In the genomic region with DNA sequence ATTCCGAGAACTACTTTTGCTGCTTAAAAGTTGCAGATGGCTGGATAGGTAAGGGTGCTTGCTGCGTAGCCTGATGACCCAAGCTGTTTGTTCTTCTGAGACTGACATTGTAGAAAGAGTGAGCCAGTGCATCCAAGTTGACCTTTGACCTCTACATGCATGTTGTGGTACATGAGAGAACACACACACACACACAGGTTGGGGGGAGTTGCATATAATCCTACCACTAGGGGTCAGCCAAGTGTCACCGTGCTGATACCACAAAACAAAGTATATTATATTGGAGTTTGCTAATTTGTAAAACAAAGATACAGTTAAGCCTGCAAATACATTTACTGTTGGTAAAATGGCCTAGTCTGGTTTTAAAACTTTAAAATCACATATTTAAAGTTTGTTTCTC, we compare ENCODE assay signal across 8 mouse cellular contexts. TPM values are rescaled to one million over a fixed set of nuclear protein-coding genes. Genes with fewer than 3 reads are reported as not detected.
DNase-seq lines count a peak whose midpoint lies in the region; ATAC-seq and TF ChIP-seq lines count a peak whose summit lies in the region.

No protein-coding gene starts in this region.

- no peak overlapping the region for H3K4me2 ChIP-seq in hindbrain, embryonic 11.5 days (replicated peaks; ENCODE audit: low read depth, low read length)
- no peak overlapping the region for H3K4me2 ChIP-seq in hindbrain, embryonic 13.5 days
- H3K4me2 ChIP-seq in liver, embryonic 12.5 days: no peak overlapping the region
- no peak overlapping the region for H3K4me2 ChIP-seq in stomach, postnatal 0 days (replicated peaks; ENCODE audit: low read depth)

- DNase-seq in hindbrain, embryonic 11.5 days (ENCODE audit: low spot score): peak; percentile 61
- peak; percentile 67 for DNase-seq in adipocyte (ENCODE audit: low spot score)
- DNase-seq in fibroblast of lung, adult 2 months (ENCODE audit: low read depth): peak; percentile 32
- peak; percentile 47 for DNase-seq in stomach, postnatal 0 days (ENCODE audit: low spot score)
- no peak for DNase-seq in layer of hippocampus, postnatal 25 days (ENCODE audit: extremely low spot score in 1 of 2, low spot score in 1 of 2)

- H3K4me3 ChIP-seq in hindbrain, embryonic 11.5 days (ENCODE audit: low read depth, low read length): no peak overlapping the region
- H3K4me3 ChIP-seq in hindbrain, embryonic 13.5 days: no peak overlapping the region
- H3K4me3 ChIP-seq in liver, embryonic 12.5 days: no peak overlapping the region
- no peak overlapping the region for H3K4me3 ChIP-seq in stomach, postnatal 0 days (ENCODE audit: low read depth, low read length)

- H3K9ac ChIP-seq in hindbrain, embryonic 11.5 days (ENCODE audit: low read depth, low read length): no peak overlapping the region
- H3K9ac ChIP-seq in hindbrain, embryonic 13.5 days: no peak overlapping the region
- no peak overlapping the region for H3K9ac ChIP-seq in liver, embryonic 12.5 days
- H3K9ac ChIP-seq in stomach, postnatal 0 days (ENCODE audit: low read length): no peak overlapping the region

- 75% methylated on average over 3 of the region's 3 CpGs for WGBS in hindbrain, embryonic 11.5 days
- 78% methylated on average over 3 of the region's 3 CpGs for WGBS in hindbrain, embryonic 13.5 days
- WGBS in liver, embryonic 12.5 days (ENCODE audit: insufficient replicate concordance): 62% methylated on average over 3 of the region's 3 CpGs
- 65% methylated on average over 3 of the region's 3 CpGs for WGBS in stomach, postnatal 0 days

- TF ChIP-seq CTCF in stomach, postnatal 0 days (IDR thresholded peaks at IDR 0.05; ENCODE audit: low read depth): peak; percentile 85

- H3K27ac ChIP-seq in hindbrain, embryonic 11.5 days (ENCODE audit: low read depth, low read length): no peak overlapping the region
- H3K27ac ChIP-seq in hindbrain, embryonic 13.5 days: no peak overlapping the region
- no peak overlapping the region for H3K27ac ChIP-seq in liver, embryonic 12.5 days
- no peak overlapping the region for H3K27ac ChIP-seq in stomach, postnatal 0 days (replicated peaks)

- H3K36me3 ChIP-seq in hindbrain, embryonic 11.5 days (ENCODE audit: control insufficient read depth, insufficient read depth, low read length): no peaks in the 10 kb centered on the region
- H3K36me3 ChIP-seq in hindbrain, embryonic 13.5 days: peaks cover 5% of the 10 kb centered on the region; the same call in 1 of the 2 replicates
- peaks cover 20% of the 10 kb centered on the region for H3K36me3 ChIP-seq in liver, embryonic 12.5 days
- no peaks in the 10 kb centered on the region for H3K36me3 ChIP-seq in stomach, postnatal 0 days (ENCODE audit: control insufficient read depth, insufficient read depth, low read length)

- no peaks in the 10 kb centered on the region for H3K27me3 ChIP-seq in hindbrain, embryonic 11.5 days (ENCODE audit: control insufficient read depth, insufficient read depth, low read length)
- no peaks in the 10 kb centered on the region for H3K27me3 ChIP-seq in hindbrain, embryonic 13.5 days
- H3K27me3 ChIP-seq in liver, embryonic 12.5 days (replicated peaks): no peaks in the 10 kb centered on the region
- H3K27me3 ChIP-seq in stomach, postnatal 0 days (ENCODE audit: control insufficient read depth, insufficient read depth, low read length): no peaks in the 10 kb centered on the region

- no peaks in the 10 kb centered on the region for H3K4me1 ChIP-seq in hindbrain, embryonic 11.5 days (replicated peaks; ENCODE audit: control insufficient read depth, insufficient read depth, low read length)
- H3K4me1 ChIP-seq in hindbrain, embryonic 13.5 days (replicated peaks): no peaks in the 10 kb centered on the region
- H3K4me1 ChIP-seq in liver, embryonic 12.5 days: peaks cover 24% of the 10 kb centered on the region
- no peaks in the 10 kb centered on the region for H3K4me1 ChIP-seq in stomach, postnatal 0 days (replicated peaks; ENCODE audit: control insufficient read depth, insufficient read depth)

- ATAC-seq in hindbrain, embryonic 11.5 days (ENCODE audit: low FRiP score): 0 out of 2 replicates have a peak, but pooled peaks have one; percentile 45
- ATAC-seq in hindbrain, embryonic 13.5 days (ENCODE audit: low FRiP score): no peak
- peak; percentile 96 for ATAC-seq in CD4-positive, CD25-positive, alpha-beta regulatory T cell, adult 4 months
- 0 out of 2 replicates have a peak, but pooled peaks have one; percentile 21 for ATAC-seq in liver, embryonic 12.5 days
- ATAC-seq in stomach, postnatal 0 days (ENCODE audit: low FRiP score, low TSS enrichment): no peak

- no peak for TF ChIP-seq EP300 in stomach, postnatal 0 days (optimal IDR thresholded peaks at IDR 0.05)

- no peaks in the 10 kb centered on the region for H3K9me3 ChIP-seq in hindbrain, embryonic 11.5 days (ENCODE audit: control insufficient read depth, low read length)
- no peaks in the 10 kb centered on the region for H3K9me3 ChIP-seq in hindbrain, embryonic 13.5 days
- H3K9me3 ChIP-seq in liver, embryonic 12.5 days (replicated peaks): no peaks in the 10 kb centered on the region
- H3K9me3 ChIP-seq in stomach, postnatal 0 days (ENCODE audit: control insufficient read depth, low read length): no peaks in the 10 kb centered on the region

RNA-seq across cellular contexts. Expression of a gene that starts 17.0 kb away (rescaled TPM):
- 25.1 and 30.9 TPM in 2 replicates for polyA plus RNA-seq in hindbrain, embryonic 11.5 days (2014; fragmentation: Nextera tagmentation; extraction: Ambion mirVana)
- 15.2 and 15.8 TPM in 2 replicates for polyA plus RNA-seq in hindbrain, embryonic 13.5 days (2015; fragmentation: Nextera tagmentation; extraction: Ambion mirVana)
- polyA plus RNA-seq in CD4-positive, CD25-positive, alpha-beta regulatory T cell, adult 4 months (2017; shearing (Covaris generic)): 1 to 10 TPM; 2.2 to 3.5 TPM
- polyA plus RNA-seq in liver, embryonic 12.5 days (2016; fragmentation: Nextera tagmentation; extraction: Ambion mirVana): 45.4 and 46.8 TPM in 2 replicates
- polyA plus RNA-seq in stomach, postnatal 0 days (2015; fragmentation: Nextera tagmentation; extraction: Ambion mirVana): 18.4 and 18.6 TPM in 2 replicates
- 10 to 100 TPM; 10.8 to 15.0 TPM for total RNA-seq in layer of hippocampus, postnatal 25 days (2021)

RNA-seq across cellular contexts. Expression of a gene that starts 25.4 kb away (rescaled TPM):
- polyA plus RNA-seq in hindbrain, embryonic 11.5 days (2014; fragmentation: Nextera tagmentation; extraction: Ambion mirVana): 78.6 and 92.3 TPM in 2 replicates
- polyA plus RNA-seq in hindbrain, embryonic 13.5 days (2015; fragmentation: Nextera tagmentation; extraction: Ambion mirVana): 53.8 and 61.1 TPM in 2 replicates
- 1 to 10 TPM; 1.5 to 3.5 TPM for polyA plus RNA-seq in CD4-positive, CD25-positive, alpha-beta regulatory T cell, adult 4 months (2017; shearing (Covaris generic))
- polyA plus RNA-seq in liver, embryonic 12.5 days (2016; fragmentation: Nextera tagmentation; extraction: Ambion mirVana): 50.8 and 53.0 TPM in 2 replicates
- 11.4 and 12.8 TPM in 2 replicates for polyA plus RNA-seq in stomach, postnatal 0 days (2015; fragmentation: Nextera tagmentation; extraction: Ambion mirVana)
- 10 to 100 TPM; 20.6 to 23.5 TPM for total RNA-seq in layer of hippocampus, postnatal 25 days (2021)

RNA-seq across cellular contexts. Expression of a gene that starts 55.8 kb away (rescaled TPM):
- 6.4 and 8.8 TPM in 2 replicates for polyA plus RNA-seq in hindbrain, embryonic 11.5 days (2014; fragmentation: Nextera tagmentation; extraction: Ambion mirVana)
- 8.5 and 9.8 TPM in 2 replicates for polyA plus RNA-seq in hindbrain, embryonic 13.5 days (2015; fragmentation: Nextera tagmentation; extraction: Ambion mirVana)
- 1 to 10 TPM; 7.4 to 8.1 TPM for polyA plus RNA-seq in CD4-positive, CD25-positive, alpha-beta regulatory T cell, adult 4 months (2017; shearing (Covaris generic))
- polyA plus RNA-seq in liver, embryonic 12.5 days (2016; fragmentation: Nextera tagmentation; extraction: Ambion mirVana): 6.3 and 7.2 TPM in 2 replicates
- 4.9 and 6.2 TPM in 2 replicates for polyA plus RNA-seq in stomach, postnatal 0 days (2015; fragmentation: Nextera tagmentation; extraction: Ambion mirVana)
- 1 to 10 TPM; 6.5 to 7.2 TPM for total RNA-seq in layer of hippocampus, postnatal 25 days (2021)

RNA-seq across cellular contexts. Expression of a gene that starts 55.9 kb away (rescaled TPM):
- polyA plus RNA-seq in hindbrain, embryonic 11.5 days (2014; fragmentation: Nextera tagmentation; extraction: Ambion mirVana): 49.4 and 55.5 TPM in 2 replicates
- polyA plus RNA-seq in hindbrain, embryonic 13.5 days (2015; fragmentation: Nextera tagmentation; extraction: Ambion mirVana): 45.9 and 54.5 TPM in 2 replicates
- polyA plus RNA-seq in CD4-positive, CD25-positive, alpha-beta regulatory T cell, adult 4 months (2017; shearing (Covaris generic)): 100 to 1,000 TPM; 100 to 103 TPM
- polyA plus RNA-seq in liver, embryonic 12.5 days (2016; fragmentation: Nextera tagmentation; extraction: Ambion mirVana): 60.8 and 65.1 TPM in 2 replicates
- 129 and 134 TPM in 2 replicates for polyA plus RNA-seq in stomach, postnatal 0 days (2015; fragmentation: Nextera tagmentation; extraction: Ambion mirVana)
- total RNA-seq in layer of hippocampus, postnatal 25 days (2021): 10 to 100 TPM; 29.2 to 30.5 TPM

Comparison
In these comparisons a context has a peak if more than half of its experiments do, and no peak if none do; other contexts are left out.
1. ATAC-seq: peak in hindbrain, embryonic 11.5 days (single experiment), CD4-positive, CD25-positive, alpha-beta regulatory T cell, adult 4 months (single experiment) and liver, embryonic 12.5 days (single experiment); none in hindbrain, embryonic 13.5 days (single experiment) and stomach, postnatal 0 days (single experiment).
2. DNase-seq: peak in hindbrain, embryonic 11.5 days (single experiment), adipocyte (single experiment), fibroblast of lung, adult 2 months (single experiment) and stomach, postnatal 0 days (single experiment); none in layer of hippocampus, postnatal 25 days (0 of 2).